Mouse (Mus musculus) megakaryocyte, adult 5-6 weeks (primary cell): Measurements from ENCODE around the gene Clk2. TPM values are rescaled to one million over a fixed set of nuclear protein-coding genes. Genes with fewer than 3 reads are reported as not detected.

Experiments used
- ATAC-seq: 2 replicates; pipeline ENCODE4 v1.8.0; 2016; ENCODE audit warnings: mild to moderate bottlenecking, inconsistent platforms; ENCODE audit not compliant: poor library complexity, severe bottlenecking
- total RNA-seq, 2 experiments: library from RNA; stranded (forward) in 1 of 2; stranded (reverse) in 1 of 2; fragments of 153-499, 151-499 nt in 1 of 2; fragments of 221-1000, 200-1000 nt in 1 of 2; gene quantifications; 2 replicates each; pipeline versions ENCODE4 v1.2.3 to v1.2.4; 2015 to 2017

Gene Clk2
- total RNA-seq (2015) (38.1 and 38.4 TPM in 2 replicates), total RNA-seq (2017) (47.1 and 48.5 TPM in 2 replicates)

GRCm38 (mm10) chr3:89164506-89165267, at the start of gene Clk2:
Gene Clk2 (plus strand): TSS chr3:89164795.
- peak; percentile 99 for ATAC-seq

GRCm38 (mm10) chr3:89115522-89115921, 49.1 kb upstream of the Clk2 start:
- ATAC-seq = no peak

- no peak for ATAC-seq
Measured at GRCm38 (mm10) chr3:89123313-89123712, 41.3 kb upstream of the Clk2 start.

GRCm38 (mm10) chr3:89124241-89124640, 40.4 kb upstream of the Clk2 start:
- no peak for ATAC-seq

GRCm38 (mm10) chr3:89125981-89126380, 38.6 kb upstream of the Clk2 start:
- ATAC-seq = no peak

GRCm38 (mm10) chr3:89129908-89130307, 34.7 kb upstream of the Clk2 start:
- ATAC-seq = no peak

GRCm38 (mm10) chr3:89131816-89132215, 32.8 kb upstream of the Clk2 start:
- no peak for ATAC-seq

- ATAC-seq = peak; percentile 52
Measured at GRCm38 (mm10) chr3:89132285-89133062, 32.1 kb upstream of the Clk2 start.

GRCm38 (mm10) chr3:89133063-89133450, 31.5 kb upstream of the Clk2 start:
- ATAC-seq = no peak

GRCm38 (mm10) chr3:89133752-89134151, 30.8 kb upstream of the Clk2 start:
- ATAC-seq = no peak

GRCm38 (mm10) chr3:89135958-89136357, 28.6 kb upstream of the Clk2 start, which contains the start of gene Pklr:
Gene Pklr (plus strand): TSS chr3:89136142.
- no peak for ATAC-seq

GRCm38 (mm10) chr3:89136365-89136764, 28.2 kb upstream of the Clk2 start:
- no peak for ATAC-seq

- no peak for ATAC-seq
Measured at GRCm38 (mm10) chr3:89144821-89145220, 19.8 kb upstream of the Clk2 start.

GRCm38 (mm10) chr3:89145566-89145965, 19.0 kb upstream of the Clk2 start:
- no peak for ATAC-seq

GRCm38 (mm10) chr3:89147101-89147978, 17.3 kb upstream of the Clk2 start:
- no peak; the same call in 1 of the 2 replicates for ATAC-seq

GRCm38 (mm10) chr3:89147979-89148311, 16.6 kb upstream of the Clk2 start:
- no peak for ATAC-seq

GRCm38 (mm10) chr3:89148567-89148966, 16.0 kb upstream of the Clk2 start:
- no peak for ATAC-seq

GRCm38 (mm10) chr3:89152084-89152835, 12.3 kb upstream of the Clk2 start:
- ATAC-seq = no peak

GRCm38 (mm10) chr3:89156951-89157350, 7.6 kb upstream of the Clk2 start:
- ATAC-seq = peak; percentile 41; the same call in 1 of the 2 replicates

GRCm38 (mm10) chr3:89158651-89159050, 5.9 kb upstream of the Clk2 start:
- no peak for ATAC-seq
